Mouse (Mus musculus) right cerebral cortex, postnatal 10 days (tissue): ENCODE data around the gene Gtf2b.

Source experiments
- DNase-seq, 2 experiments: peaks; one replicate each; pipeline ENCODE4 v3.0.0; 2021; ENCODE audit warnings: low spot score in 2 of 2

Gtf2b gene

GRCm38 (mm10) chr3:142811582-142811981 lies 46.7 kb downstream of the Gtf2b start:
- DNase-seq, result no peak

GRCm38 (mm10) chr3:142817506-142817905 lies 52.7 kb downstream of the Gtf2b start:
- no peak for DNase-seq

- DNase-seq, result no peak
These were observed 58.8 kb downstream of the Gtf2b start for GRCm38 (mm10) chr3:142823606-142824005.

GRCm38 (mm10) chr3:142826449-142827146 lies 61.8 kb downstream of the Gtf2b start:
- DNase-seq, result no peak

GRCm38 (mm10) chr3:142832910-142833309 lies 68.1 kb downstream of the Gtf2b start:
- DNase-seq, result no peak
